Mouse (Mus musculus) lung, postnatal 36 days (tissue): ENCODE measurements around the gene Tnip1.
A peak's percentile ranks its signal among the peaks of the same experiment; 100 is the strongest.

Experiments used
- DNase-seq: peaks from one replicate; pipeline ENCODE4 v3.0.0; 2022; ENCODE audit warnings: mixed read lengths

Tnip1 gene

DNA sequence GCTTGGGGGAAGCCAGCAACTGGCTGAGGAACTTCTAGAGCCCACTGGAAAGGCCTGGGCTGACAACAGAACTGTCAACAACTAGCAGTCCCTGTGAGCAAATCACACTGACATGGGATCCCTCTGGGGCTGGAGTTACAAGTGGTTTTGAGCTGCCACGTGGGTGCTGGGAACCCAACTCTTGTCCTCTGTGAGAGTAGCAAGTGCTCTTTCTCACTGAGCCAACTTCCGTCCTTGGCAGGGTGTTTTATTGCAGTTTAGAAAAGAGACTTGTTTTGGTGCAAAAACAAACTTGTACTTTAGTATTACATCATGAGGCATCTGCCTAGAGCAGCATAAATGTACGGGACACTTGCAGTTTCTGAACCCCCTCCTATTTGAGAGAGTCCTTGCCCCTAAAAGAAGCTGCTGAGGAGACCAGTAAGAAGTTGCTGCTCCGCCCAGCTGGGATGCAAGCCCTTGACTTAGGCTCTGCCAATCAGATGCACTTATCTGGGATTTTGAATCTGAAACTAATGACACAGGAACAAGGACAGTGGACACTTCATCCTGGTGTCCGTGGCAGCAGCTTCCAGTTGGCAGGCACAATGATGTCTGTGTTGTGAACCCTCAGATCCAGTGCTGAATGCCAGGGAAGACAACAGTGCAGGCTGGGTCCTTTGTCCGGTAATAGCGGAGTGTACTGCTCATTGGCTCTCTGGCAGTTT lies 90.7 kb downstream of the Tnip1 start:
- DNase-seq, result no peak

DNA sequence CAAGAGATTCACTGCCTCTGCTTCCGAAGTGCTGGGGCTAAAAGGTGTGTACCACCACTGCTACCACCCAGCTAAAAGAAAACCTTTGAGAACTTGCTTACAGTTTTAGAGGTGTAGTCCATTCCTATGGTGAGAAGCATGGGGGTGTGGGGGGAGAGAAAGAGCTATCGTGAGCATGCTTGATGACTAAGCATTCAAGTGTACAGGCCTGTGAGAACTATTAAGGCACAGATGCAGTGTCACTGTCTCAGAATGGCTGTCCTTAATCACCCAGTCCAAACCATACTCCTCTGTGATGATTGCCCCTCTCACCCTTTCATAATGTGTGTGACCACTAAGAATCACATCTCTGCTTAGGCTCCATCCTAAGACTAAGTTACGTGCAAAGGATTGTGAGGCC lies 93.4 kb downstream of the Tnip1 start:
- no peak for DNase-seq

DNA sequence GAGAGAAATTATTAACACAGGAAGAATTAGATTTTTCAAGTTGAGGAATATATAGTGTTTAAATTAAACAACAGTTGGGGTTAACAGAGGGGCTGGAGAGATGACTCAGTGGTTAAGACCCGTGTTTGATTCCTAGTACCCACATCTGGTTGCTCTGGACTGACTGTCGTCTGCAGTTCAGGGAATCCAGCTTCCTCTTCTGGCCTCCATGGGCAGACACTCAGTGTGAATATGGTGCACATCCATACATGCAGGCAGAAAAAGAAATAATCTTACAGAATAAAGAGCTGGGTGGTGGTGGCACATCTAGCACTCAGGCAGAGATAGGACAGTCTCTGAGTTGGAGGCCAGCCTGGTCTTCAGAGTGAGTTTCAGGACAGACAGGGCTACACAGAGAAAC lies 94.3 kb downstream of the Tnip1 start:
- no peak for DNase-seq

DNA sequence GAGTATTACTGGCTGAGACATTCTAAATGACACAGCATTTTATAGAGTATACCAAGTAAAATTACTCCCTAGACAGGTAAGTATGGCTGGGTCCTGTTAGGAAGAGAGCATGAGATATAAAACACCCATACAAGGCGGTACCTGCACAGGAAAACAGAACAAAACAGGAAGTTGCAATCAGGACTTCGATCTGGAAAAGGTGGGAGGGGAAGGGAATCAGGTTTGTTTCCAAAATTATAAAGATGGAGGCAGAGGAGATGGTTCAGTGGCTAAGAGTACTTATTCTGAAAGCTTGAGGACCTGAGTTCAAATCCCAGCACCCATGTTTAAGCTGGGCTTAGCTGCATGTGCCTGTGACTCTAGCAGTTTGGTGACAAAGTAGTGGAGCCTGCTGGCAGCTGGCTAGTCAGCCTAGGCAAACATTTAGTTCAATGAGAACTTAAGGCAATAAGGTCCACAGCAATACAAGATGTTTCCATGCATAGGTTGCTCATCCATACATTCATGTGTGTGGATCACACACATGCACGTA lies 94.7 kb downstream of the Tnip1 start:
- no peak for DNase-seq

DNA sequence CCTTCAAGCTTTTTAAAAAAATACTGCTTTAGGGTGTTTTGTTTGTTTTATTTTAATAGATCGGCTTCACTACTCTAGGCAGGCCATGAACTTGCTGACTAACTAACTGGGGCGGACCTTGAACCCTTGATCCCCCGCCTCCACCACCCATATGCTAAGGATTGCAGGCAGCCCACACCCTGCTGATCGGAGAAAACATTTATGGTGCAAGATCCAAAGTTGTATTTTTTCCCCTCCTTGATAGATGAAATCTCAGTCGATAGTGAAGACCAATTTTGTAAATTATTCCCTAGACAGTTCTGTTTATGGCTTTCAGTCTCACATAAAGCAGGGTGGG lies 95.7 kb downstream of the Tnip1 start:
- peak; percentile 48 for DNase-seq

DNA sequence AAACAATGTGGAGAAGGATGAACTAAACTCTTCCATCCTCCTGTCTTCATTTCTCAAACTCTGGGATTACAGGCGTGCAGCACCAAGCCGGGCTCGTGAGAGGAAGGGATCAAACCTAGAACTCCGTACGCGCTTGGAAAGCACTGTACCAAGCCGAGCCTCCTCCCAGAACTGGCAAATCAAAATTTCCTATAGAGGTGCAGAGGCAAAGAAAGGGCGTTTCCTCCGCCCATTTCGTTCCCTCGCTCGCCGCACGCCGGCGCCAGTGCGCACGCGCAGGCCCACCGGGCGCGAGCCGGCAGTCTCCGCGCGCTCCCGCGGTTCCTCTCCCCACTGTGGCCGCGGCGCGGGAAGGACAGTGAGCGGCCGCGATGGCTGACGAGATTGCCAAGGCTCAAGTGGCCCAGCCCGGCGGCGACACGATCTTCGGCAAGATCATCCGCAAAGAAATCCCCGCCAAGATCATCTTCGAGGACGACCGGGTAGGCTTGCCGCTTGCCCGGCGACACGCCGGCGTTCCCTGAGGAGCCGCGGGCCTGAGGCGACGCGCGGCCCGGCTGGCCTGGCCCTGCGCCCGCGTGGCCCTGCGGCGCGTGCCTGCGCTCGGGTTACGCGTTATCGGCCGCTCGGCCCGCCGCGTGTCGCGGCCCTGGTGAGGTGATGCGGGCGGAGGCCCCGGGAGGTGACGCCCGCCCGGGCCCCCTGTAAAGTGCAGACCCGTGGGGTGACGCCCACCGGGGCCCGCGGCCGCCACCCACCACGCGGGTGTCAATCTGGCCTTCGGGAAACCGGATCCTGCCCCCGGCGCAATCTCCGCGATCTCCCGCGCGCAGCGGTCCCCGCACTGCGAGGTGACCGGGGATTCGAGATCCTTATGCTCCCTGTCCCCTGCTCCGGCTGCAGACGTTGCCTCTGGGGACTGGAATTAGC lies 96.3 kb downstream of the Tnip1 start, which contains the start of gene Hint1:
Gene Hint1 (plus strand): TSS at position 265 of the 930 bp plus-strand sequence.
- peak; percentile 93 for DNase-seq

DNA sequence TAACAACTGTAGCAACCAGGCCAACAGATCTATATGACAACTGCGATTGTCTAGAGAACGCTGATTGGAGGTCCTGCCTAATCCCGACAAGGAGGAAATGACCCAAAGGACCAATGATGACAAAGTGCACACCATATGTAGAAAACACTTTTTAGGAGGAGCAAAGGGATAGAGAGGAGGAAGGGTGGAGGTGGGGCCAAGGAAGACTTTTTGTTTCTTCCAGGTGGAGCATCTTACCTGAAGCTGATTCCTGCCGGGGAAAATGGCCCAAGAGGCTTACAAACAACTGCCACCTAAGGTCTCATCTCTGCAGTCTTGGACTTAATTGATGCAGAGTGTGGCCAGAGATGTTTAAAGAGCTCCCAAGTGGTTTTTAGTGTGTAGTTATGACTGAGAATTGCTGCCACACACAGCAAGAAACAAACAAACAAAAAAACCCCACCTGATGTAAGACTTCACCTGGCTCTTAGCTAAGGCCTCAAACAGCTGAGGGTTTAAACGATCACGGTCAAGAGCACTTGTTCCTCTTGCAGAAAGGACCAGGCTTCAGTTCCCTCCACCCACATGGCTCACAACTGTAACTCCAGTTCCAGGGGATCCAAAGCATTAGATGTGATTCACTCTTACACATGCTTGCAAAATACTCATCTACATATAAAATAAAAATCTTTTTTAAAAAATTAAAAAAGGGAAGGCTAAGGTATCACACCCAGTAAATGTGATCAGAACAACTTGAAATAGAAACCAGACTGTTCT lies 97.2 kb downstream of the Tnip1 start:
- DNase-seq, result no peak

DNA sequence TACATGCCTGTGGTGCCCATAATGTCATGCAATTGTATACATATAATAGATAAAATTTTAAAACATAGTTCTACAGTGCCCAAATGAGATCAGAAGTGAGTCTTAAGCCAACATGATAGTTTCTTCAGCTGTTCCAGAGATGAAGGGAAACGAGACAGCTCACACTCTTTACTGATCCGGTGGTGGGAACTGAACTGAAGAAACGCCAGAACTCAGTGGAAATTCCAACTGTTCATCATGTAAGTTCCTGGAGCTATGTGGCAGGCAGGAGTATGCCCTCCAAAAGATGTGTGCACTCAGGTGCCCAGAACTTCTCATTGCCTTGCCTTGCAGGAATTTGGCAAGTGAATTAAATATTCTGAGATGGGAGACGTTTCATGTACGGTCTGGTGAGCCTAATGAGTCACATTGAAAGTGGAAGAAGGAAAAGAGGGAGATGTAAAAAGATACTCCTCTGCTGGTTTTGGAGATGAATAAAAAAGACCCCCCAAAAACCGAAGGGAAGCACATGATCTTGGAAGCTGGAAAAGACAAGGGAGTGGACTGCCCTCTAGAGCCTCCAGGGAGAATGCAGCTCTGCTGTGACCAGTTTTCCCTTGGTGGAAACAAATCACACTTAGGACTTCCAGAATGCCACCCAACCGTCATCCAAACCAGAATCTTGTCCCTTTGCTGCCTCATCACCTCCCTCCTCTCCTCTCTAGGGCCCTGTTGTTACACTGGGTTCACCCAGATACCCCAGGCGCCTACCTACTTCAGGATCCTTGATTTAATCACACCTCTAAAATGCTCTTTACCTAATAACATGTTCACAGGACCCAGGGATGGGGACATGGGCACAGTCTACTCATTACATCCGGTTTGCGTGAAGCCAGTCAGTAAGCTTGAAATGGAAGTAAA lies 99.8 kb downstream of the Tnip1 start:
- DNase-seq, result peak; percentile 74

DNA sequence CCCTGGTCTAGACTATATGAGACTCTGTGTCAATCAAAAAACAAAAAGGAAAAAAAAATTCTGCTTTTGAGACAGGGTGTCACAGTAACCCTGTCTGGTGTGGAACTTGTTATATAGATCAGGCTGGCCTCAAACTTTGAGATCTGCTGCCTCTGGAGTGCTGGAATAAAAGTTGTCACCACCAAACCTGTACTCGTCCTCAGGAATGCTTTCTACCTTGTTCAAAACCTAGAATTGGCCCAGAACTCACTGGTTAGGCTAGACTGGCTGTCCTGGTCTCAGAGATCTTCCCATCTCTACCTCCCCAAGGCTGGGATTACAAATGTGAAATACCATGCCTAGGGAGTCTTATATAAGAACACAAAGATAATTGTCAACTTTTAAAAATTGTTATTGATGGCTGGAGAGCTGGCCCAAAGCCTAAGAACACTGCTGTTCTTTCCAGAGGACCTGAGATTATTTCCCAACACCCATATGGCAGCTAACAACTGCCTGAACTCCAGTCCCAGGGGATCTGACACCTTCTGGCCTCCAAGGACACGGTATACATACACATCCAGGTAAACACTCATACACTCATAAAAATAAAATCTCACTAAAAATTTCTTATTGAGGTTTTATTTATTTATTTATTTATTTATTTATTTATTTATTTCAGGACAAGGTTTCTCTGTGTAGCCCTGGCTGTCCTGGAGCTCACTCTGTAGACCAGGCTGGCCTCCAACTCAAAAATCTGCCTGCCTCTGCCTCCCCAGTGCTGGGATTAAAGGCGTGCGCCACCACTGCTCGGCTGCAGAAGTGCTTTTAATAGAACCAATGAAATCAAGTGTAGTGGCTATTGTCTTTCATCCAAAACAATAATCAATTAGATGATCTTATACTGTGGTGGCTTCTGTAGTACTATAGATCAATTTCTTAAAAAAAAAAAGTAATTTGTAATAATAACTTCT lies 101.0 kb downstream of the Tnip1 start:
- DNase-seq, result no peak
